Mouse (Mus musculus): ENCODE data around the gene Cyth4.

Gene Cyth4

GRCm38 (mm10) chr15:78596914-78597313 lies at the start of gene Cyth4:
Gene Cyth4 (plus strand): TSS chr15:78597047.
- no peak for DNase-seq (ENCODE audit: low spot score)

GRCm38 (mm10) chr15:78547415-78548335 lies 49.2 kb upstream of the Cyth4 start:
- DNase-seq (ENCODE audit: low spot score), result no peak

- DNase-seq (ENCODE audit: low spot score), result no peak
These were observed 48.5 kb upstream of the Cyth4 start for GRCm38 (mm10) chr15:78548336-78548665.

- no peak for DNase-seq (ENCODE audit: low spot score)
These were observed 48.1 kb upstream of the Cyth4 start for GRCm38 (mm10) chr15:78548711-78549110.

GRCm38 (mm10) chr15:78549189-78549734 lies 47.6 kb upstream of the Cyth4 start:
- no peak for DNase-seq (ENCODE audit: low spot score)

- DNase-seq (ENCODE audit: low spot score), result no peak
These were observed 42.1 kb upstream of the Cyth4 start for GRCm38 (mm10) chr15:78554545-78555313.

GRCm38 (mm10) chr15:78557693-78558535 lies 38.9 kb upstream of the Cyth4 start:
- DNase-seq (ENCODE audit: low spot score), result no peak

- DNase-seq (ENCODE audit: low spot score), result no peak
These were observed 37.5 kb upstream of the Cyth4 start for GRCm38 (mm10) chr15:78559141-78559979.

GRCm38 (mm10) chr15:78563344-78563743 lies 33.5 kb upstream of the Cyth4 start:
- no peak for DNase-seq (ENCODE audit: low spot score)

GRCm38 (mm10) chr15:78563937-78564336 lies 32.9 kb upstream of the Cyth4 start:
- DNase-seq (ENCODE audit: low spot score), result no peak

GRCm38 (mm10) chr15:78564764-78565435 lies 31.9 kb upstream of the Cyth4 start:
- no peak for DNase-seq (ENCODE audit: low spot score)

GRCm38 (mm10) chr15:78567608-78568120 lies 29.2 kb upstream of the Cyth4 start:
- DNase-seq (ENCODE audit: low spot score), result no peak

- DNase-seq (ENCODE audit: low spot score), result no peak
These were observed 26.7 kb upstream of the Cyth4 start for GRCm38 (mm10) chr15:78570170-78570569.

GRCm38 (mm10) chr15:78571554-78572269 lies 25.1 kb upstream of the Cyth4 start:
- DNase-seq (ENCODE audit: low spot score), result no peak

- DNase-seq (ENCODE audit: low spot score), result no peak
These were observed 24.6 kb upstream of the Cyth4 start for GRCm38 (mm10) chr15:78572270-78572600.

GRCm38 (mm10) chr15:78572658-78573397 lies 24.0 kb upstream of the Cyth4 start, which contains the start of gene Rac2:
Gene Rac2 (minus strand): TSS chr15:78572783.
- no peak for DNase-seq (ENCODE audit: low spot score)

GRCm38 (mm10) chr15:78576284-78576810 lies 20.5 kb upstream of the Cyth4 start:
- DNase-seq (ENCODE audit: low spot score), result no peak

- no peak for DNase-seq (ENCODE audit: low spot score)
These were observed 13.5 kb upstream of the Cyth4 start for GRCm38 (mm10) chr15:78583352-78583751.

GRCm38 (mm10) chr15:78585404-78585803 lies 11.4 kb upstream of the Cyth4 start:
- DNase-seq (ENCODE audit: low spot score), result no peak

All from left cerebral cortex, adult 11 months (tissue).